Mouse (Mus musculus): ENCODE data around the gene Poglut1. TPM values are rescaled to one million over a fixed set of nuclear protein-coding genes. Genes with fewer than 3 reads are reported as not detected.

Gene Poglut1
- polyA plus RNA-seq, 1 experiment, result 17.9 TPM

DNA sequence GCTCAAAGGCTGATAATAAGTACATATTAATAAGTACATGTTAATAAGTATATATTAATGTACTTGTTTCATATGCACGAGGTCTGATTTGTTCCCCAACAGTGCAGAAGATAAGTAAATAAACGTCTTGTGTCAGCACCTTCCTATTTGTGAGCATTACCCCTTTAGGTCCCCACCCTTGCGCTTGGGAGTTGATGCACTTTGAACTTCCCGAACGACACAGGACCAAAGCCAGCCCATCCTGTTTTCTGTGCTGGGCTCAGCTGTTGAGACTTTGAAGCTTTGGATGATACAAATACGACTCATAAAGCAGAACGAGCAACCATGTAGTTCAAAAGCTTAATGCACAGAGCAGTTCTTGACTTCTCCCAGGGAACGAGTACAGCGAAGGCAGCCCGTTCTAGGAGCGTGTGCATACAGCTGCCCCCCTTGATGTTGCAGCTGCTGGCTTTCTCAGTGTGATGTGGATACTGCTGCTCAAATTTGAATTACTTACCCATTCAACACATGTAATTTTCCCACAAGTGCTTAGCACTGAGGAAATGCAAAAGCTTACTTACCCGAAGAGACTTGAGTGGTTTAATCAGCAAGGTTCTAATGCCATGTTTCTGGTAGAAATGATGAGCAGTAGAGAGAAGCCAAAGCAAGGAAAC lies 42.1 kb upstream of the Poglut1 start:
- Histone ChIP-seq H3K27ac (ENCODE audit: insufficient read depth, low read length) (no peak overlapping the region), H3K4me1 (ENCODE audit: control insufficient read depth, insufficient read depth, insufficient read length) (no peaks in the 10 kb centered on the region), H3K4me3 (ENCODE audit: extremely low read depth, insufficient read depth, insufficient read length) (no peak overlapping the region), H3K27me3 (ENCODE audit: control insufficient read depth, insufficient read depth, low read length) (no peaks in the 10 kb centered on the region), H3K36me3 (ENCODE audit: control insufficient read depth, insufficient read depth, low read length) (peaks cover 19% of the 10 kb centered on the region)
- no peak for DNase-seq (ENCODE audit: low read depth in 1 of 2, low spot score in 2 of 2)
- WGBS, result 91% methylated on average over 12 of the region's 12 CpGs
- no peak for TF ChIP-seq CTCF (IDR thresholded peaks at IDR 0.05; ENCODE audit: extremely low read depth, insufficient read depth, insufficient read length, insufficient replicate concordance)

DNA sequence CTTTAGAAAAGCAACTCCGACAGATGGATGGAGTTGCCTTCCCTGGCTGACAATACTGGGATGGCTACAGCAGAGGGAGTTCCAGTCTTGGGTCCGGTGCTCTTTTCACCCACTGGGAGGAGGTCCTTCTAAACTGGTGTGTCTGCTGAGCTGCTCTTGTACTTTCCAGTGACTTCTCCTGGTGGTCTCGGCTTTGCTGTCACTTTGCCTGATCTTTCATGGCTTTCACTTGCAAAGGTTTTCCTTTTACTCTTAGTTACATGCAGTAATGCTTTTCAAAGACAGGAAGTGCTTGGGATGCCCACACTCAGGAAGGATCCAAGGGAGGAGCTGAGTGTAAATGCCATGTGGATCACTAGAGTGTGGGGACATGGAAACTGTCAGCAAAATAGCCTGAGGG lies 41.4 kb upstream of the Poglut1 start:
- DNase-seq (ENCODE audit: low read depth in 1 of 2, low spot score in 2 of 2), result no peak
- no peak overlapping the region for H3K4me3 ChIP-seq (ENCODE audit: extremely low read depth, insufficient read depth, insufficient read length)
- H3K27me3 ChIP-seq (ENCODE audit: control insufficient read depth, insufficient read depth, low read length), result no peaks in the 10 kb centered on the region
- H3K4me1 ChIP-seq (ENCODE audit: control insufficient read depth, insufficient read depth, insufficient read length), result no peaks in the 10 kb centered on the region
- H3K36me3 ChIP-seq (ENCODE audit: control insufficient read depth, insufficient read depth, low read length), result peaks cover 21% of the 10 kb centered on the region
- TF ChIP-seq POLR2A (IDR thresholded peaks at IDR 0.05; ENCODE audit: low read depth, low read length), result no peak
- TF ChIP-seq CTCF (IDR thresholded peaks at IDR 0.05; ENCODE audit: extremely low read depth, insufficient read depth, insufficient read length, insufficient replicate concordance), result no peak
- 85% methylated on average over 3 of the region's 3 CpGs for WGBS
- no peak overlapping the region for H3K27ac ChIP-seq (ENCODE audit: insufficient read depth, low read length)

DNA sequence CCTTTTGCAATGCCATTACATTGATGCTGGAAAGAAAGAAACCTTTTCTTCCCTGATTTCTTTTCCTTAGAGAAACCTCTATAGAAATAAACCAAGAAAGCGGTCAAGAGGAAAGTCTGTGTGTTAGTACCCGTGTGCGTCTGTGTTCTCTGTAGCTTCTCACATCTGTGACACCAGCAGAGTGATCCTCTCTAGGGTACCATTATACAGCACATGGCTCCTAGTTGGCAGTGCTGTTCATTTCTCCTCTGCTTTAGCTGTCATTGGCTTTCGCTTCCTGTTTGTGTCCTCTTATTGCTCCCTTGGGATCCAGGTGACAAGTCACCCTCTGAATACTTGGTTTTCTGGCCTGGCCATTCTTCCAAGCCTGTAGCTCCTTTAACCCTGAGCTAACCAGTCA lies 37.5 kb upstream of the Poglut1 start:
- Histone ChIP-seq H3K27me3 (ENCODE audit: control insufficient read depth, insufficient read depth, low read length) (no peaks in the 10 kb centered on the region), H3K4me3 (ENCODE audit: extremely low read depth, insufficient read depth, insufficient read length) (no peak overlapping the region), H3K27ac (ENCODE audit: insufficient read depth, low read length) (no peak overlapping the region), H3K4me1 (ENCODE audit: control insufficient read depth, insufficient read depth, insufficient read length) (no peaks in the 10 kb centered on the region), H3K36me3 (ENCODE audit: control insufficient read depth, insufficient read depth, low read length) (peaks cover 38% of the 10 kb centered on the region)
- DNase-seq (ENCODE audit: low read depth in 1 of 2, low spot score in 2 of 2), result no peak
- TF ChIP-seq CTCF (IDR thresholded peaks at IDR 0.05; ENCODE audit: extremely low read depth, insufficient read depth, insufficient read length, insufficient replicate concordance), result no peak
- no peak for TF ChIP-seq POLR2A (IDR thresholded peaks at IDR 0.05; ENCODE audit: low read depth, low read length)
- WGBS, result 78% methylated on average over 4 of the region's 4 CpGs

DNA sequence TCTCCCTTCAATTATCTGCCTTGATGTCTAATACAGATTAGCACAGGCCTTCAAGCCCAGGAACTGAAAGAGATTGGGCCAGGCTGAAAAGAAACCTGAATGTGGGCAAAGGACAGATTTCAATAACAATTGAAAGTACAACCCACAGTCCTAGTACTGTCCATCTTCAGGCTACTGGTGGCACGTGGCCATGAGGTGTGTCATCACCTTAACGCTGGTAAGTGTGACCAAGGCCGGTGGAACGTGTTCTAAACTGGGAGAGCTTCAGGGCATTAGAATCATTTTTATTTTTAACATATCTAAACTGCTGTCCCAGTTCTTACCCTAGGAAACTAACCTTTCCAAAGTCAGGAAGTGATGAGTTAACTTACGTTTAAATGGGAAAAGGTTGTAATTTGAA lies 37.1 kb upstream of the Poglut1 start:
- 89% methylated on average over 5 of the region's 5 CpGs for WGBS
- TF ChIP-seq CTCF (IDR thresholded peaks at IDR 0.05; ENCODE audit: extremely low read depth, insufficient read depth, insufficient read length, insufficient replicate concordance) (no peak), POLR2A (IDR thresholded peaks at IDR 0.05; ENCODE audit: low read depth, low read length) (no peak)
- H3K27ac ChIP-seq (ENCODE audit: insufficient read depth, low read length), result no peak overlapping the region
- H3K4me1 ChIP-seq (ENCODE audit: control insufficient read depth, insufficient read depth, insufficient read length), result no peaks in the 10 kb centered on the region
- peaks cover 38% of the 10 kb centered on the region for H3K36me3 ChIP-seq (ENCODE audit: control insufficient read depth, insufficient read depth, low read length)
- DNase-seq (ENCODE audit: low read depth in 1 of 2, low spot score in 2 of 2), result no peak
- H3K27me3 ChIP-seq (ENCODE audit: control insufficient read depth, insufficient read depth, low read length), result no peaks in the 10 kb centered on the region
- no peak overlapping the region for H3K4me3 ChIP-seq (ENCODE audit: extremely low read depth, insufficient read depth, insufficient read length)

DNA sequence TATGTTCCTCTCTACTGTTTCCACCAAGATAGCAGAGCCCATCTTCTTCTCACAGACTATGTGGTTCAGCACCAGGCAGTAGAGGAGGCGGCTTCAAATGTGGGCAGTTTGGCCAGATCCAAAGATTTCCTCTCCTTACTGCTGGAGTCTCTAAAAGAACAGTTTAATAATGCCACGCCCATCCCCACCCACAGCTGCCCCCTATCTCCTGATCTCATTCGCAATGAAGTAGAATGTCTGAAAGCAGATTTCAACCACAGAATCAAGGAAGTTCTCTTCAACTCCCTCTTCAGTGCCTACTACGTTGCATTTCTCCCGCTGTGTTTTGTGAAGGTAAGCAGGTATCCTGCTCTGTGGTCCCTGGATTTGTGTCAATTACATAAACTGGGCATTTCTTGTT lies 35.1 kb upstream of the Poglut1 start:
- H3K27me3 ChIP-seq (ENCODE audit: control insufficient read depth, insufficient read depth, low read length), result no peaks in the 10 kb centered on the region
- peaks cover 35% of the 10 kb centered on the region for H3K36me3 ChIP-seq (ENCODE audit: control insufficient read depth, insufficient read depth, low read length)
- no peak overlapping the region for H3K27ac ChIP-seq (ENCODE audit: insufficient read depth, low read length)
- H3K4me1 ChIP-seq (ENCODE audit: control insufficient read depth, insufficient read depth, insufficient read length), result no peaks in the 10 kb centered on the region
- no peak for DNase-seq (ENCODE audit: low read depth in 1 of 2, low spot score in 2 of 2)
- H3K4me3 ChIP-seq (ENCODE audit: extremely low read depth, insufficient read depth, insufficient read length), result no peak overlapping the region
- no peak for TF ChIP-seq POLR2A (IDR thresholded peaks at IDR 0.05; ENCODE audit: low read depth, low read length)
- 64% methylated on average over 5 of the region's 5 CpGs for WGBS

DNA sequence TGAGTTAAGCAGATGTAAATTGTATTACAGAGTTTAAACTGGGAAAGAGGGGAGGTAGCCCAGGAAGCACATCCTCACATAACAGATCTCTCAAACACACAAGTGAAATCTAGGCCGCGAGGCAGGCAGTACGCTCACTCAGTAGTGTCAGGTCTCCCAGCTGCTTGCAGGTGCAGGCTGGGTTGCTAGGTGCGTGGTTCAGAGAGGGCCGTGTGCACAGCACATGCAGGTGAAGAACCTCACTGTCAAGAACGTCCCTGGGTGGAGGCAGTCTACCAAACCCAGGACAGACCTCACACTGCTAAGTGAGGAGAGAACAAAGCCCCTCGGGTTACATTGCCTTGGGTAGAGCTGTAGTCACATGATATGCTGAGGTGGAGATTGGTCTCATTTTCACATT lies 34.7 kb upstream of the Poglut1 start:
- Histone ChIP-seq H3K36me3 (ENCODE audit: control insufficient read depth, insufficient read depth, low read length) (peaks cover 35% of the 10 kb centered on the region), H3K27me3 (ENCODE audit: control insufficient read depth, insufficient read depth, low read length) (no peaks in the 10 kb centered on the region), H3K27ac (ENCODE audit: insufficient read depth, low read length) (no peak overlapping the region), H3K4me1 (ENCODE audit: control insufficient read depth, insufficient read depth, insufficient read length) (no peaks in the 10 kb centered on the region), H3K4me3 (ENCODE audit: extremely low read depth, insufficient read depth, insufficient read length) (no peak overlapping the region)
- 80% methylated on average over 7 of the region's 7 CpGs for WGBS
- no peak for TF ChIP-seq CTCF (IDR thresholded peaks at IDR 0.05; ENCODE audit: extremely low read depth, insufficient read depth, insufficient read length, insufficient replicate concordance)
- TF ChIP-seq POLR2A (IDR thresholded peaks at IDR 0.05; ENCODE audit: low read depth, low read length), result no peak
- no peak for DNase-seq (ENCODE audit: low read depth in 1 of 2, low spot score in 2 of 2)

DNA sequence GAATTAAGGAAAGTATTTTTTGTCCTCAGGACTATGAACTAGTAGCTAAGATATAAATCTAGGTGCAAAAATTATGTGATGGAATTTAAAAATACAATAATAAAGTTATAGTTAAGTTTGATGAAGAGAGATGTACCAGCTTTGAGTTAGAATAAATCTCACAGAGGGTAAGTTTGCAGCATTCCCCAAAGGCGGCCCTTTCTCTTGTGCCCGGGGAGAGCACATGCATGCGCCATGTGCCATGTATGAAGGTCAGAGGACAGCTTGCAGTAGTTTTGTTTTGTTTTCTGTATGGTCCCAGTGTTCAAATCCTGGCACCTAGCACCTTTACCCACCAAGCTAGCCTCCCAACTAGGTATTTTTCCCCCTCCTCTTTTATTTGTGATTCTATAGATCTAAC lies 21.4 kb upstream of the Poglut1 start:
- no peak overlapping the region for H3K4me3 ChIP-seq (ENCODE audit: extremely low read depth, insufficient read depth, insufficient read length)
- H3K27ac ChIP-seq (ENCODE audit: insufficient read depth, low read length), result no peak overlapping the region
- H3K36me3 ChIP-seq (ENCODE audit: control insufficient read depth, insufficient read depth, low read length), result peaks cover 20% of the 10 kb centered on the region
- no peaks in the 10 kb centered on the region for H3K4me1 ChIP-seq (ENCODE audit: control insufficient read depth, insufficient read depth, insufficient read length)
- TF ChIP-seq POLR2A (IDR thresholded peaks at IDR 0.05; ENCODE audit: low read depth, low read length), result no peak
- TF ChIP-seq CTCF (IDR thresholded peaks at IDR 0.05; ENCODE audit: extremely low read depth, insufficient read depth, insufficient read length, insufficient replicate concordance), result no peak
- H3K27me3 ChIP-seq (ENCODE audit: control insufficient read depth, insufficient read depth, low read length), result no peaks in the 10 kb centered on the region
- DNase-seq (ENCODE audit: low read depth in 1 of 2, low spot score in 2 of 2), result no peak
- WGBS, result 95% methylated on average over 3 of the region's 3 CpGs

Measured in spleen, adult 2 months (tissue).